Mouse (Mus musculus): Measurements from ENCODE around the gene Olfr1462. TPM values are rescaled to one million over a fixed set of nuclear protein-coding genes. Genes with fewer than 3 reads are reported as not detected.

Gene Olfr1462
- polyA plus RNA-seq, 1 experiment = not detected

Other genes with a start within 250 kb of the Olfr1462 start
- not detected for gene Olfr1450, start 235.5 kb upstream of the Olfr1462 start, polyA plus RNA-seq (2012; fragmentation: generic; extraction: Trizol)
- not detected for gene Olfr1451, start 190.7 kb upstream of the Olfr1462 start, polyA plus RNA-seq (2012; fragmentation: generic; extraction: Trizol)
- not detected for gene Olfr1453, start 157.4 kb upstream of the Olfr1462 start, polyA plus RNA-seq (2012; fragmentation: generic; extraction: Trizol)
- gene Olfr1454, start 125.1 kb upstream of the Olfr1462 start, polyA plus RNA-seq (2012; fragmentation: generic; extraction: Trizol) = not detected
- not detected for gene Olfr1457, start 87.8 kb upstream of the Olfr1462 start, polyA plus RNA-seq (2012; fragmentation: generic; extraction: Trizol)
- gene Olfr1458, start 79.0 kb upstream of the Olfr1462 start, polyA plus RNA-seq (2012; fragmentation: generic; extraction: Trizol) = not detected
- gene Olfr1459, start 36.2 kb upstream of the Olfr1462 start, polyA plus RNA-seq (2012; fragmentation: generic; extraction: Trizol) = 0.01 TPM
- gene Olfr1461, start 22.7 kb upstream of the Olfr1462 start, polyA plus RNA-seq (2012; fragmentation: generic; extraction: Trizol) = not detected
- not detected for gene Olfr1463, start 45.6 kb downstream of the Olfr1462 start, polyA plus RNA-seq (2012; fragmentation: generic; extraction: Trizol)
- not detected for gene Olfr1465, start 129.8 kb downstream of the Olfr1462 start, polyA plus RNA-seq (2012; fragmentation: generic; extraction: Trizol)
- not detected for gene Olfr1466, start 153.1 kb downstream of the Olfr1462 start, polyA plus RNA-seq (2012; fragmentation: generic; extraction: Trizol)
- not detected for gene Olfr1467, start 176.5 kb downstream of the Olfr1462 start, polyA plus RNA-seq (2012; fragmentation: generic; extraction: Trizol)
- gene Olfr1469, start 222.1 kb downstream of the Olfr1462 start, polyA plus RNA-seq (2012; fragmentation: generic; extraction: Trizol) = not detected